Mouse (Mus musculus): Measurements from ENCODE around the gene Igsf23. TPM values are rescaled to one million over a fixed set of nuclear protein-coding genes. Genes with fewer than 3 reads are reported as not detected.

Igsf23 gene
- polyA plus RNA-seq, 1 experiment from 2014 or later, result not detected

DNA sequence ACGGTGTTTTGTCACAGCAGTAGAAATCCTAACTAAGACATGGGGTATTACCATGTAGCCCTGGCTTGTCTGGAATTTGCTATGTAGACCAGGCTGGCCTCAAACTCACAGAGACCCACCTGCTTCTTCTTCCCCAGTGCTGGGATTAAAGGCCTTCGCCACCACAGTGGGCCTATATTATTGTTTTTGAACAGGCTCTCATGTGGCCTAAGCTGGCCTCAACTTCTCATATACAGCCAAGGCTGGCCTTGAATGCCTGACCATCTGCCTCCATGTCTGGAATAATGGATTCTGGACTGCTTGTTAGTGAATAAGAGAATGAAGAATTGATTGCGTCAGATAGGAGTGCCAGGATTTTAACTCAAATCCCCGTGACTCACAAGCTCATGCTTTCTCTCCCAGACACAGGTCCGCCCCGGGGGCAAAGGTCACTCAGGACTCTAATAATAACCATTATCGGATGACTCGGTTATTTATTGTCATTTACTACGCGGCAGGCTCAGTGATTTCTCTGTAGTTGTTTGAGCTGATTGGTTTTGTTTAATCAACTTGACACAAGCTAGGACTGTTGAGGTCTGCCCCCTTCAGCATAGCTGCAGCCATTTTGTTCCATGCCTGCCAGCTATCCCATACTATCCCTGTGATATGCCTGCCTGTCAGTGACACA, 1.9 kb upstream of the Igsf23 start:
- Histone ChIP-seq H3K4me3 (replicated peaks) (no peak overlapping the region), H3K4me1 (no peaks in the 10 kb centered on the region; the same call in 1 of the 2 replicates), H3K9me3 (no peaks in the 10 kb centered on the region), H3K27me3 (no peaks in the 10 kb centered on the region), H3K4me2 (no peak overlapping the region), H3K27ac (no peak overlapping the region), H3K9ac (no peak overlapping the region), H3K36me3 (replicated peaks) (no peaks in the 10 kb centered on the region)
- 63% methylated on average over 10 of the region's 10 CpGs for WGBS
- ATAC-seq (ENCODE audit: low FRiP score), result no peak

DNA sequence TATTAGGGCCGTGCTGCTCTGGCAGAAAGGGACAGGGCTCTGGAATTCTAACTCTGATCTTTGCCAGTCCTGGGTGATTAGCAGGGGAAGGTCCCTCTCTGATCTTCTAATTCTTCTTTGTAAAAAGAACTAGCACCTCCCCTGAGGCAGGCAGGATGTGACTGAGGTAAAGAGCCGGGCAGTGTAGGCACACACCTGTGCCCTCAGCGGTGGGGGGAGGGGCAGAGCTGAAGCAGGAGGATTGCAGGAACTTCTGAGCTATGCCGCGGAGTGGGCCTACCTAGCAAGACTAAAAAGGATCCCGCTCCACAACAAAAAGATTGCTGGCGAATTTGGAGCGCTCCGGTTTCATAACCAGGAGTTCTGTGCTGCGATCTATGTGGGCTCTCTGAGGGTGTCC, 560 bp downstream of the Igsf23 start:
- Histone ChIP-seq H3K36me3 (replicated peaks) (no peaks in the 10 kb centered on the region), H3K4me2 (no peak overlapping the region), H3K9me3 (no peaks in the 10 kb centered on the region), H3K27ac (no peak overlapping the region), H3K4me3 (replicated peaks) (no peak overlapping the region), H3K27me3 (no peaks in the 10 kb centered on the region), H3K9ac (no peak overlapping the region), H3K4me1 (no peaks in the 10 kb centered on the region; the same call in 1 of the 2 replicates)
- WGBS, result 61% methylated on average over 10 of the region's 10 CpGs
- ATAC-seq (ENCODE audit: low FRiP score), result no peak

DNA sequence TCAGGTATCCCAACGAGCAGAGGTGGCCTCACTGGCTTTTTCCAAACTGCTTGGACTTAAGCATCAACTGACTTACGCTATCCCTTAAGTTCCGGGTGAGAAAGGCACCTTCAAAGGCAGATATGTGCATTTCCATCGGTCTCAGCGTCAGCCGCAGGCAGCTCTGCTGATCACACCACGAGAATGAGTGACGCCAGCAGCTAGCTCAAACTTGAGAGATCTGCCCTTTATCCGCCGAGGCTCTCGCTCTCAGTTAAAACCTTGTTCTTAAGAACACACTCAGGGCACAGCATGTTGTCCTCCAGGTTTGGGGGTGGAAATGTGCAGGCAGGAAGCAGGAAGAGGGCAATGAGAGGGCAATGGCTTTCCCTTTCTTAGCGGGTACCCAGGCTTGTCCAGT, 1.6 kb downstream of the Igsf23 start:
- ATAC-seq (ENCODE audit: low FRiP score), result no peak
- Histone ChIP-seq H3K9me3 (no peaks in the 10 kb centered on the region; the same call in 1 of the 2 replicates), H3K9ac (no peak overlapping the region), H3K4me2 (no peak overlapping the region), H3K27ac (no peak overlapping the region), H3K36me3 (replicated peaks) (no peaks in the 10 kb centered on the region), H3K4me1 (no peaks in the 10 kb centered on the region; the same call in 1 of the 2 replicates), H3K27me3 (no peaks in the 10 kb centered on the region), H3K4me3 (replicated peaks) (no peak overlapping the region)
- 83% methylated on average over 12 of the region's 12 CpGs for WGBS

DNA sequence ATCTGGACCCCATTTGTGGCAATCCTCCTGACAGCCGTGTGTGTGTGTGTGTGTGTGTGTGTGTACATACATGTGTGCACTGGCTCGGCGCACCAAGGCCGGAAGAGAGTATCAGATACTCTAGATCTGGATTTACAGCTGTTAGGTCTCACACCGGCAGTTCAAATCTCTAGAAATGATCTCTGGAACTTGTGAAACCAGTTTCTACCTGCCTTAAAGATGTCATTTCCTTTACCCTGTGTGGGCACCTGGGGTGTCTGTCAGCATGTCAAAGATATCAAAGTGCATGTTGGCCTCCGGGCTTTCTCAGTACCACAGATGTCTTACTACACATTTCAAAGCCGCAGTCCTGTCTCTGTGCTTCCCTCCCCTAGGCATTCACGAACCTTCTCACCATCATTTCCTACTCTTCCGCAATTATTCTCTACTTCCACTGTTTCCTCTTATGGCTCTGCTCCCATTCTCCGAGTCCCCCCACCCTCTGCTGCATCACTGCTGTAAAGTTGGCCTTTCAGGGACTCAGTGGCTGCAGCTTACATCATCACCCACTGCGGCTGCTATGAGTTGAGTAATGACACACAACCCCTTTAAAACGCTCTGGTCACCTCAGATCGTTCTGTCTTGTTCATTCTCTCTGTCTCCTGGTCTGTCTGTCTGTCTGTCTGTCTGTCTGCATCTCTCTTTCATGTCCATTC, 4.6 kb downstream of the Igsf23 start:
- no peaks in the 10 kb centered on the region for H3K4me1 ChIP-seq
- no peak overlapping the region for H3K4me2 ChIP-seq
- WGBS, result 88% methylated on average over 13 of the region's 13 CpGs
- no peak overlapping the region for H3K4me3 ChIP-seq (replicated peaks)
- H3K9ac ChIP-seq, result no peak overlapping the region
- ATAC-seq (ENCODE audit: low FRiP score), result no peak
- H3K36me3 ChIP-seq (replicated peaks), result no peaks in the 10 kb centered on the region
- H3K9me3 ChIP-seq, result no peaks in the 10 kb centered on the region; the same call in 1 of the 2 replicates
- no peak overlapping the region for H3K27ac ChIP-seq
- no peaks in the 10 kb centered on the region for H3K27me3 ChIP-seq

DNA sequence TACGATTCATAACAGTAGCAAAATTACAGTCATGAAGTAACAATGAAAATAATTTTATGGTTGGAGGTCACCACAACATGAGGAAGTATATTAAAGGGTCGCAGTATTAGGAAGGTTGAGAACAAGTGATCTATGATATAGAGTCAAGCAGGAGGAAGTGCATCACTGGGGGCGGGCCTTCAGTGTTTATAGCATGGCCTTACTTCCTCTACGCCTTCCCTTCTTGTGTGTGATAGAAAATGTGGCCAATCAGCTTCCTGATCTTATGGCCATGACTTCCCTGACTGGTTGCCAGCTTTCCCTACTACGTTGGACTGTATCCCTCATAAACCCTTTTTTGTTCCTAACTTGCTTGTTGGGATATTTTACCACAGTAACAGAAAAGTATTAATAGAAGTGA, 5.4 kb downstream of the Igsf23 start:
- no peak overlapping the region for H3K27ac ChIP-seq
- H3K9me3 ChIP-seq, result no peaks in the 10 kb centered on the region; the same call in 1 of the 2 replicates
- 85% methylated on average over 5 of the region's 5 CpGs for WGBS
- no peaks in the 10 kb centered on the region for H3K36me3 ChIP-seq (replicated peaks)
- no peak overlapping the region for H3K4me2 ChIP-seq
- no peak for ATAC-seq (ENCODE audit: low FRiP score)
- no peaks in the 10 kb centered on the region for H3K27me3 ChIP-seq
- H3K4me3 ChIP-seq (replicated peaks), result no peak overlapping the region
- no peak overlapping the region for H3K9ac ChIP-seq
- no peaks in the 10 kb centered on the region for H3K4me1 ChIP-seq

DNA sequence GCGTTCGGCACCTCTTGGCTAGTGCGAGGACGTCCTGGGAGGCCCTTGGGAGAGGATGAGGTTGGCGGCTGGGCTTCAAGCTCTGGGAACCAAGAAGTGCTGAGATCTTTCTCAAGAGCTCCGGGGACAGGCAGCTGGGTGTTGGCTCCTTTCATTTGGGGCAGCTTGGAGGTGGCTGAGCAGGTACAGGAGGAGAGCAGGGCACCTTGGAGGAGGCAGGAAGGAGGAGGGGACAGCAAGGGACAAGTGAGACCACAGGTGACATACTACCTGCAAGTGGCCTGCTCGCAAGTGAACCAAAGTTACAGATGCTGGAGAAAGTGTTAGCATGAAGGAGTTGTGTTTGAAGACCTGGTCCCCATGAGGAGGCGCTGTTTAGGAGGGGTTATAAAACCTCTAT, 5.8 kb downstream of the Igsf23 start:
- ATAC-seq (ENCODE audit: low FRiP score), result no peak
- 92% methylated on average over 8 of the region's 8 CpGs for WGBS
- no peak overlapping the region for H3K4me2 ChIP-seq

DNA sequence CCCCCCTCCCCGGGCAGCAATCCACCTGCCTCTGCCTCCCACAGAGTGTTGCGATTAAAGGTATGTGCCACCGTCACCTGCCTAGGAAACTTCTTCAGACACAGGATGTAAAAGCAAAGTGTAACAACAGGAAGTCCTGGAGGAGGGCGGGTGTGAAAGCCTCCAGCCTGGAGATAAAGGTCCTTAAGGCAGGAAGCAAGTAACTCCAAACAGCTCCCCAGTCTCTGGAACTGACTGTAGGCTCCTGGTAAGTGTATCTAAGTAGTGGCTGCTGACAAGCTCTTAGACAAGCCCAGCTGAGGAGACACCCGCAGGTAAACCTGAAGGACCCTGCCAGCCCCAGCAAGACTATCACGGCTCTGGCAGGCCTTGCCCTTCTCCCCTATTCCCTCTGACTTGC, 10.3 kb downstream of the Igsf23 start:
- Histone ChIP-seq H3K4me2 (no peak overlapping the region), H3K4me1 (no peaks in the 10 kb centered on the region), H3K36me3 (replicated peaks) (no peaks in the 10 kb centered on the region), H3K27ac (no peak overlapping the region), H3K4me3 (replicated peaks) (no peak overlapping the region), H3K27me3 (no peaks in the 10 kb centered on the region), H3K9ac (no peak overlapping the region), H3K9me3 (no peaks in the 10 kb centered on the region; the same call in 1 of the 2 replicates)
- WGBS, result 57% methylated on average over 5 of the region's 6 CpGs
- ATAC-seq (ENCODE audit: low FRiP score), result no peak

More for the DNA sequence above, 5.8 kb downstream of the Igsf23 start:
- Histone ChIP-seq H3K4me1 (no peaks in the 10 kb centered on the region), H3K27me3 (no peaks in the 10 kb centered on the region), H3K9ac (no peak overlapping the region), H3K36me3 (replicated peaks) (no peaks in the 10 kb centered on the region), H3K4me3 (replicated peaks) (no peak overlapping the region), H3K9me3 (no peaks in the 10 kb centered on the region; the same call in 1 of the 2 replicates), H3K27ac (no peak overlapping the region)

DNA sequence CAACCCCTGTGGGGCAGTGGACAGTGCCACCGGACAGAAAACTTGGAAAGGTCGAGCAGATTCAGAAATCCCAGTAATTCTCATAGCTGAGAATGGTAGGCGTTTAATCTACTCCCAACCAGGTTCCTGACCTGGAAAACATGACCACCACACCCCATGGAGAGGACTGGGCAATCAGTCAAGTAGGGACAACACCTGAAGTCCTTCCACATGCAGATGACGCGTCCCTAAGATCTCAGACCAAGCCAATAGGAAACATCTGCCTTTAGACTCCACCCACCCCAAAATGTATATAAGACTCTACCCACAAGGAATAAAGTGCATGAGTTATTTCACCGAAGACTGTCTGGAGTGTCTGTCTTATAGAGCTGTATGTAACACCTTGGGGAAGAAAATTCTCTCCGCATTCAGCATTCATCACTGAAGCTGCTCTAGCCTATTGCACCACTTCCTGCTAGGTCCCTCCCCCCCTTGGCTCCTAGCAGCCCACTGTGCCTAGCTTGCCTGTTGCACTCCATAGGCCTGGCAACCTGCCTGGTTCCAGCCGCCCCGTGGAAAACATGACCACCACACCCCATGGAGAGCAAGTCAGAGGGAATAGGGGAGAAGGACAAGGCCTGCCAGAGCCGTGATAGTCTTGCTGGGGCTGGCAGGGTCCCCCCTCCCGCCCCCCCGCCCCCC, 10.9 kb downstream of the Igsf23 start:
- no peak for ATAC-seq (ENCODE audit: low FRiP score)
- Histone ChIP-seq H3K4me2 (no peak overlapping the region), H3K4me3 (replicated peaks) (no peak overlapping the region), H3K36me3 (replicated peaks) (no peaks in the 10 kb centered on the region), H3K27me3 (no peaks in the 10 kb centered on the region), H3K9me3 (no peaks in the 10 kb centered on the region; the same call in 1 of the 2 replicates), H3K4me1 (no peaks in the 10 kb centered on the region), H3K9ac (no peak overlapping the region), H3K27ac (no peak overlapping the region)
- WGBS, result 72% methylated on average over 10 of the region's 12 CpGs

DNA sequence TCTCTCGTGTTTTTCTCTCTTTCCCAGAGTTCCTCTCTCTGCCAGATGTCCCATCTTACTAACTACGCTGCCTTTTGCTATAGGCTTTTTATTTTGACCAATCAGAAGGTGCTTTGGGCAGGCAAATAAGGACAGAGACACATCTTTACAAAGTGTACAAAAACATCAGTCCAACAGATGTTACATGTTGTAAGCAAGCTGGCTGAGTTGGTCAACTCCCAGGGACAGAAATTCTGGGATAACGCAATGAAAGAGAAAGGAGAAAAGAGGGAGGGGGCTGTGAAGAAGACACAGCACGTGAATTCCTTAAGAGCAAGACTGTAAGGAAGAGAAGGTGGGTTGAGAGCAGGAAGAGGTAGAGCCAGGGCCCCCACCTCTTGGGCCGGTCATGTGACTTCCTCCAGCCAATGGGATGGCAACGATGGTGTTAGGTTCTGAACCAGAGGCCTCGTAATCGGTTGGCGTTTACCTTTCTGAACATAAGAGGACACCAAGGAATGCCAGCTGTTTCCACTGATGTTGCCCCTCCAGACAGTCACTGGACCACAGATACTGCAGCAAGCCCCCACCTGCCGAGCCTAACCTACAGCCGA, 13.2 kb downstream of the Igsf23 start:
- Histone ChIP-seq H3K36me3 (replicated peaks) (no peaks in the 10 kb centered on the region), H3K9ac (no peak overlapping the region), H3K27ac (no peak overlapping the region), H3K4me3 (replicated peaks) (no peak overlapping the region), H3K27me3 (no peaks in the 10 kb centered on the region), H3K4me1 (0 out of 2 replicates have a peak, but pooled peaks cover 4% of the 10 kb centered on the region), H3K4me2 (no peak overlapping the region), H3K9me3 (no peaks in the 10 kb centered on the region)
- 86% methylated on average over 11 of the region's 11 CpGs for WGBS
- ATAC-seq (ENCODE audit: low FRiP score), result no peak

DNA sequence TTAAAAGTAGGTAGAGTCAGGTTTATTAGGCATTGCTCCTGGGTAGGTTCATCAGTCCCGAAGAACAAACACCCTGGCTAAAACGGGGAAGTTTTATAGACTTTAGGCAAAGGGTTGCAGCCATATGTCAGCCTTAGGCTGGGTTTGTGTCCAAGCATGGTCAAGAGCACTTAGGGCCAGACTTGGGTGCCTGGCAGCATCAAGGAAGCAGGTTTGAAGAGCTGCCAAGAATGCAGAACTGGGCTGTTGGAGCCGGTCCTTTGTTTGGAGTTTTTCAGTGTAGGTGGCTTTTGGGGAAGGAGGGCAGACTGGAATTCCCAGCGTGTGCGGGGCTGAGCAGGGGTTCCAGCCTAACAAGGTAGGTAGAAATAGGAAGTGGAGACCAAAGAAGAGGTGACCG, 14.6 kb downstream of the Igsf23 start:
- Histone ChIP-seq H3K27ac (no peak overlapping the region), H3K4me1 (0 out of 2 replicates have a peak, but pooled peaks cover 6% of the 10 kb centered on the region), H3K27me3 (no peaks in the 10 kb centered on the region), H3K36me3 (replicated peaks) (no peaks in the 10 kb centered on the region), H3K4me2 (no peak overlapping the region), H3K4me3 (replicated peaks) (no peak overlapping the region), H3K9me3 (no peaks in the 10 kb centered on the region), H3K9ac (no peak overlapping the region)
- WGBS, result 81% methylated on average over 6 of the region's 6 CpGs
- ATAC-seq (ENCODE audit: low FRiP score), result no peak

DNA sequence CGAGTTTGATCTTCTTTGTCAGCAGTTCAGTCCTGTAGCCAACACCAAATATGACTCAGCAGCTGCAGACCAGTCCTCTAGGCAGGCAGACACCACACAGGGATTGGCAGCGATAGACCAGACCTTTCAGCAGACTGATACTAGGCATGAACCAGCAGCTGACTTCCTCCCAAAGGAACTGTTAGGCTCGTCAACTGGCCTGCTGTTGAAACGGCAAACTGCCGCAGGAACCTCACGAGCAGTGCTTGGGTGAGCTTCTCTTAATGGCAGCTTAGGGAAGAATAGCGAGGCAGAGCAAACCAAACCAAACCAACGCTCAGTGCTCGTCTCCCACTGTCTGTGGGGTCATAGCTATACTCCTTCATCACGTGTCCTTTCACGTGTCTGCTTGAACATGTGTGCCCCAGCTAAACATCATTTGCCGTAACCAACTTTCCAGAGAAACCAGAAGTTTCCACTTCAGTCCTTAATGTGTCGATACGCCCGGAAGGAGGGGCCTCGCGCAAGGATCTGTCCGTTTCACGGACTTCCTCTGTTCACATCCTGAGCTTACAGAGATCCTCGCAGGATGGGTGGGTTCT, 15.3 kb downstream of the Igsf23 start:
- Histone ChIP-seq H3K9me3 (no peaks in the 10 kb centered on the region), H3K4me2 (no peak overlapping the region), H3K27me3 (no peaks in the 10 kb centered on the region), H3K36me3 (replicated peaks) (no peaks in the 10 kb centered on the region), H3K4me1 (0 out of 2 replicates have a peak, but pooled peaks cover 6% of the 10 kb centered on the region), H3K4me3 (replicated peaks) (no peak overlapping the region), H3K9ac (no peak overlapping the region), H3K27ac (no peak overlapping the region)
- no peak for ATAC-seq (ENCODE audit: low FRiP score)
- 84% methylated on average over 20 of the region's 20 CpGs for WGBS

Measured in forebrain, embryonic 12.5 days (tissue).